Mouse (Mus musculus) E14TG2a.4 (cell line): Measurements from ENCODE around the gene Rcan1.

ENCODE experiments used
- CTCF ChIP-seq: conservative IDR thresholded peaks from 2 replicates; pipeline ENCODE4 v1.5.1; 2014; ENCODE audit warnings: low read length
- NANOG ChIP-seq: IDR thresholded peaks from 2 replicates; pipeline ENCODE4 v1.6.1; 2014; ENCODE audit warnings: borderline replicate concordance, low read length, mixed read lengths
- POU5F1 ChIP-seq: IDR thresholded peaks from 2 replicates; pipeline ENCODE4 v1.6.1; 2014; ENCODE audit warnings: low read length, borderline replicate concordance

DNA sequence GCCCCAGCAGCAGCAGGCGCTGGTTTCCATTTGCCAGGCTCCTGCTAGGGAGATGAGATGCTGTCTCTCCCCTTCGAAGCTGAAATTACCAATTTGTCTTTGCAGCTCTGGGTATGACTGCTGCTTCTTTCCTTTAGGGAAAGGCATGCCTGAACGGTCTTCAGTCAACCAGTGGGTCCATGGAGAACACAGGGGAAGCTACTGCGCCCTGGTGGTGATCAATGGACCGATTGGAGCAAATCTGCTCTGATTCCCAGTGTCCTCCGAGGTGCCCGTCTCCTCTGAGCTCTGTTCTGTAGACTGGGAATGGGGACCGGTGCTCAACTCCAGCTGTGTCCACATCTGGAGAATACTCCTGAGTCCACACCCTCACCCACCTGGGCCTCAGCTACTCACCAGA is 15.2 kb downstream of the Rcan1 start:
- no peak for TF ChIP-seq CTCF
- TF ChIP-seq POU5F1: no peak
- no peak for TF ChIP-seq NANOG
